In the genomic region with DNA sequence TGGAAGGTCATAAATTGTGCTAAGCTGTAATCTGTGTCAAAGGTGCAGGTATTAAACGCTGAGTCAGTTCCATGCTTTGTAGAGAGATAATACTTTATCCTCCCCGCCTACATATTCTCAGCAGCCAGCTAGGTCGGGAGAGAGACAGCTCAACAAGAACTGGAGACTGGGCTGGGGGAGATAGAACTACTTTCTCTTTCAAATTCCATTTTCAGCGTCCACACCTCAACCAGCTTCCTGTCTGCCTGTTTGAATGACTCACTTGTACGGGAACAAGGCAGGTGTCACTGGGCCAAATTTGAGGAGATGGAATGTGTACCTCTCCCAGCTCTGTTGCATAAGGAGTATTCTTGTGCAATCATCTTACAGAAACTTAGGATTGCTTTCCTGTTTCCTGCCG, we compare ENCODE assay signal across 8 mouse cellular contexts.
A peak's percentile ranks its signal among the peaks of the same experiment; 100 is the strongest.
DNase-seq lines count a peak whose midpoint lies in the region; ATAC-seq lines count a peak whose summit lies in the region.
"Had no signal": no experiment of that assay in that cellular context is flagged by ENCODE, and none has a peak within 500 bp of the region (broad histone marks: within the 10 kb centered on the region; RNA-seq: fewer than 3 reads in every experiment).

No protein-coding gene starts in this region.

- H3K27ac ChIP-seq in intestine, embryonic 16.5 days (ENCODE audit: low read length) = no peak overlapping the region

- no peak overlapping the region for H3K4me3 ChIP-seq in intestine, embryonic 16.5 days (ENCODE audit: low read length)

- 28% methylated on average over 6 of the region's 6 CpGs for WGBS in intestine, embryonic 16.5 days

- H3K4me1 ChIP-seq in intestine, embryonic 16.5 days (ENCODE audit: control insufficient read depth, insufficient read depth, low read length) = 0 out of 2 replicates have a peak, but pooled peaks cover 12% of the 10 kb centered on the region

- peak; percentile 88 for ATAC-seq in intestine, embryonic 16.5 days
- ATAC-seq in activated CD4-positive, CD25-positive, alpha-beta regulatory T cell, adult 4 months = no peak

- no peaks in the 10 kb centered on the region for H3K9me3 ChIP-seq in intestine, embryonic 16.5 days (ENCODE audit: control insufficient read depth, low read length)

- no peaks in the 10 kb centered on the region for H3K36me3 ChIP-seq in intestine, embryonic 16.5 days (ENCODE audit: control insufficient read depth, insufficient read depth, low read length)

- H3K27me3 ChIP-seq in intestine, embryonic 16.5 days (replicated peaks; ENCODE audit: control insufficient read depth, insufficient read depth, low read length) = no peaks in the 10 kb centered on the region

- no peak overlapping the region for H3K9ac ChIP-seq in intestine, embryonic 16.5 days (ENCODE audit: low read depth, low read length)

- 0 out of 2 replicates have a peak overlapping the region, but pooled peaks have one; percentile 16 for H3K4me2 ChIP-seq in intestine, embryonic 16.5 days (ENCODE audit: low read depth, low read length)

- DNase-seq in right cerebral cortex, adult 2 months (ENCODE audit: low spot score in 2 of 2) = peak; percentile 15 to 16
- no peak for DNase-seq in right cerebral cortex, postnatal 36 days (ENCODE audit: low spot score in 2 of 2)
- DNase-seq in fat pad, adult 2 months (ENCODE audit: extremely low read depth, low read depth, low spot score) = peak; percentile 96
- DNase-seq in telencephalon, adult 2 months (ENCODE audit: low read depth, low spot score) = peak; percentile 18
- no peak for DNase-seq in thymus, adult 18-20 months
- DNase-seq: cerebellum, adult 11-12 months had no signal

Comparison
In these comparisons a context has a peak if more than half of its experiments do, and no peak if none do; other contexts are left out.
1. DNase-seq: peak in right cerebral cortex, adult 2 months (2 of 2), fat pad, adult 2 months (single experiment) and telencephalon, adult 2 months (single experiment); none in right cerebral cortex, postnatal 36 days (0 of 2) and thymus, adult 18-20 months (0 of 2).